Mouse (Mus musculus): Measurements from ENCODE around the gene Dnah10. TPM values are rescaled to one million over a fixed set of nuclear protein-coding genes. Genes with fewer than 3 reads are reported as not detected.
A peak's percentile ranks its signal among the peaks of the same experiment; 100 is the strongest.

The Dnah10 gene
- total RNA-seq (2014; rRNA removed) (0.85 and 1.8 TPM in 2 replicates), polyA plus RNA-seq (2015; fragmentation: Nextera tagmentation; extraction: Ambion mirVana) (0.19 and 0.20 TPM in 2 replicates)

DNA sequence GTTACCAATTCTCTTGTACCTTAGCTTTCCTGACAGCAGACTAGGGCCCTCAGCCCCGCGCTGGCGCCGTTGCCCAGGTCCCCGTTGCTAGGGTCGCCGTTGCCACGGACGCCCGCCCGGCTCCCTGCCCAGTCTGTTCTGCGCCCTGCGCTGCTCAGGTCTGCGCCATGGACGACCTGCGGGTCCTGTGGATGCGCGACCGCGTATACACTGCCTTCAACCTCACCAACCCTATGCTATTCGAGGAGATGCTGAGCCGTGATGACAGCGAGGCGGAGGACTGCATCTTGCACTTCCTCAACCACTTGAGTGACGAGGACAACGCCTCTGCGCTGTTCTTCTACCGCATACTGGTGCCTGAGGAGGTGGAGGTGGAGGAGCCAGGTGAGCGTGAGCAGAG lies at the start of gene Dnah10:
Gene Dnah10 (plus strand): TSS at position 89 of the 400 bp plus-strand sequence.
- no peaks in the 10 kb centered on the region for H3K9me3 ChIP-seq (ENCODE audit: low read length)
- peak within 1 kb of the TSS; percentile 32 for H3K4me2 ChIP-seq (ENCODE audit: low read depth, low read length, poor library complexity, severe bottlenecking)
- H3K4me3 ChIP-seq (ENCODE audit: low read depth, low read length) = peak within 1 kb of the TSS; percentile 18; the same call in 1 of the 2 replicates
- H3K27ac ChIP-seq (ENCODE audit: low read depth, low read length) = no peak within 1 kb of the TSS
- no peaks in the 10 kb centered on the region for H3K27me3 ChIP-seq (ENCODE audit: insufficient read depth, low read length)
- ATAC-seq (ENCODE audit: low FRiP score) (peak; percentile 66), DNase-seq (ENCODE audit: low spot score) (peak; percentile 47)
- peaks cover 28% of the 10 kb centered on the region for H3K36me3 ChIP-seq (ENCODE audit: insufficient read depth, low read length)
- WGBS = 10% methylated on average over 29 of the region's 29 CpGs
- TF ChIP-seq CTCF (IDR thresholded peaks at IDR 0.05) = no peak
- peak within 1 kb of the TSS; percentile 2; the same call in 1 of the 2 replicates for H3K9ac ChIP-seq (replicated peaks; ENCODE audit: low read length, poor library complexity, severe bottlenecking)
- H3K4me1 ChIP-seq (ENCODE audit: insufficient read depth, low read length) = no peaks in the 10 kb centered on the region

DNA sequence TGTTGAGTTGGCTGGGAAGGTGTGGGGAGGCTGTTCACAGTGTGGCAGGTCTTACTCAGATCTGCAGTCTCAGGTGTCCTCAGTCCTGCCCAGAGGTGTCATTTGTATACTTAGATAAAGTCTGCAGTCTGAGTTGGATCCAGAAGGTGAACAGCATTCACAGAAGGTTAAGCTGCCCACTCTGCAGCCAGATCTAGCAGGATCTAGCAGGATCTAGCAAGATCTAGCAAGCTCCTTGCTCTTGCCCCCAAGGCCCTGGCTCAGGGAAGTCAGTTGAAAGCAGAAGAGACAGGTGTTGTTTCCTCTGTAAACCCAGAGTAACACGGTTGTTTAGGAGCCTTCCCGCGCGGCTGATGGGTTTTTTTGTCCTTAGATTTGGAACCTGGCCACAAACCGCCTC lies 11.1 kb upstream of the Dnah10 start:
- H3K9me3 ChIP-seq (ENCODE audit: low read length) = no peaks in the 10 kb centered on the region
- H3K9ac ChIP-seq (replicated peaks; ENCODE audit: low read length, poor library complexity, severe bottlenecking) = no peak overlapping the region
- no peak for ATAC-seq (ENCODE audit: low FRiP score)
- no peak overlapping the region for H3K4me2 ChIP-seq (ENCODE audit: low read depth, low read length, poor library complexity, severe bottlenecking)
- peaks cover 50% of the 10 kb centered on the region for H3K36me3 ChIP-seq (ENCODE audit: insufficient read depth, low read length)
- DNase-seq (ENCODE audit: low spot score) = no peak
- no peak for TF ChIP-seq CTCF (IDR thresholded peaks at IDR 0.05)
- 95% methylated on average over 5 of the region's 5 CpGs for WGBS
- no peaks in the 10 kb centered on the region for H3K27me3 ChIP-seq (ENCODE audit: insufficient read depth, low read length)
- no peak overlapping the region for H3K4me3 ChIP-seq (ENCODE audit: low read depth, low read length)
- no peak overlapping the region for H3K27ac ChIP-seq (ENCODE audit: low read depth, low read length)
- H3K4me1 ChIP-seq (ENCODE audit: insufficient read depth, low read length) = no peaks in the 10 kb centered on the region

DNA sequence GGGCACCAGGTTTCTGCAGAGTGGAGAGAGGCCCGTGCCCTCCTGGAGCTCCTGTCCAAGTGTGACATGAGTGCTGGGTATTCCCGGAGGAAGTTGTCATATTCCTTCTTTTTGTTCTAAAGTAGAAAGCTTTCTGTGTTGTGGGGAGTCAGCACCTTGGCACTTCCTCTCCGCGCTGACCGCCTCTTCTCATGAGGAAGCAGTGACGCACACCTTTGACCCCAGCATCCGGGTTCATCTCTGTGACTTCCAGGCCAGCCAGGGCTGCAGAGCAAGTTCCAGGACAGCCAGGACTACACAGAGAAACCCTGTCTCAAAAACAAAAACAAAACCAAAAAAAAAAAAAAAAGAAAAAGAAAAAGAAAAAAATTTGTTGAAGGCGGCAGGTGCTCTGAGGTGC lies 9.8 kb upstream of the Dnah10 start:
- H3K9me3 ChIP-seq (ENCODE audit: low read length) = no peaks in the 10 kb centered on the region
- no peak overlapping the region for H3K27ac ChIP-seq (ENCODE audit: low read depth, low read length)
- ATAC-seq (ENCODE audit: low FRiP score) (no peak), DNase-seq (ENCODE audit: low spot score) (no peak)
- H3K36me3 ChIP-seq (ENCODE audit: insufficient read depth, low read length) = peaks cover 64% of the 10 kb centered on the region
- 92% methylated on average over 8 of the region's 8 CpGs for WGBS
- H3K4me1 ChIP-seq (ENCODE audit: insufficient read depth, low read length) = no peaks in the 10 kb centered on the region
- TF ChIP-seq CTCF (IDR thresholded peaks at IDR 0.05) = no peak
- H3K4me3 ChIP-seq (ENCODE audit: low read depth, low read length) = no peak overlapping the region
- H3K4me2 ChIP-seq (ENCODE audit: low read depth, low read length, poor library complexity, severe bottlenecking) = no peak overlapping the region
- H3K9ac ChIP-seq (replicated peaks; ENCODE audit: low read length, poor library complexity, severe bottlenecking) = no peak overlapping the region
- no peaks in the 10 kb centered on the region for H3K27me3 ChIP-seq (ENCODE audit: insufficient read depth, low read length)

DNA sequence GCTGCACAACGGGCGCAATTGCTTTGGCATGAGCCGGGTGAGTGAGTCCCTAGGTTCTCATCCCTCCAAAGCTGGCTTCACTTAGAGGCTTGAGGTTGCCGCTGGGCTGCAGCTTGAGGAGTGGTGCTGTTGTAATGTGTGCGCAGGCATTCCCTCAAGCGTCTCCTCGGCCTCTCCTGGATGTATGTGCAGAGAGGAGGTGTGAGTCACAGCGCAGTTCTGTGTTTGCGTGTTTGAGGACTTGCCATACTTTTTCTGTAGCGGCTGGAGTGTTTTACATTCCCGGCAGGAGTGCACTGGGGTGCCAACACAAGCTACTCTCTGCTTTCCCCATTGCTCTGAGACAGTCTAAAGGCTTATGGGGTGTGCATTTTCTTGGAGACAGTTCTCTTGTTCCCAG lies 6.9 kb upstream of the Dnah10 start:
- H3K9me3 ChIP-seq (ENCODE audit: low read length) = no peaks in the 10 kb centered on the region
- no peaks in the 10 kb centered on the region for H3K27me3 ChIP-seq (ENCODE audit: insufficient read depth, low read length)
- H3K36me3 ChIP-seq (ENCODE audit: insufficient read depth, low read length) = peaks cover 68% of the 10 kb centered on the region
- 96% methylated on average over 11 of the region's 11 CpGs for WGBS
- no peak overlapping the region for H3K4me3 ChIP-seq (ENCODE audit: low read depth, low read length)
- DNase-seq (ENCODE audit: low spot score) (no peak), ATAC-seq (ENCODE audit: low FRiP score) (no peak)
- H3K4me1 ChIP-seq (ENCODE audit: insufficient read depth, low read length) = no peaks in the 10 kb centered on the region
- no peak for TF ChIP-seq CTCF (IDR thresholded peaks at IDR 0.05)
- no peak overlapping the region for H3K4me2 ChIP-seq (ENCODE audit: low read depth, low read length, poor library complexity, severe bottlenecking)
- no peak overlapping the region for H3K27ac ChIP-seq (ENCODE audit: low read depth, low read length)
- no peak overlapping the region for H3K9ac ChIP-seq (replicated peaks; ENCODE audit: low read length, poor library complexity, severe bottlenecking)

DNA sequence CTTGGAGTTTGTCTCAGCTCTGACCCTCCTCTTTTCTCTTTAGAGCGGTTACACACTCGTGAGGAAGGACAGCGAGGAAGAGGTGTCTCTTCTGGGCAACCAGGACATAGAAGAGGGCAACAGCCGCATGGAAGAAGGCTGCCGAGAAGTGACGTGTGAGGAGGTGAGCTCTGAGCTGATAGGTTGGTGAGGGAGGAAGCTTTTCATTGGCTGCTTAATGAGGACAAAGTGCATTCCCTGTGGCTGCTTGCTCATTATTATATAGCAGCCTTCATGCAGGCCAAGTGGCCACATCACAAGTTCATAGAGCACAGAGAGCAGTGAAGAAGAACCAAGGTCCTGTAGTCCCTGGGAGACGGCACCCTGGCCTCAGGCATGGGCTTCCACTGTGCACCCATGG lies 6.5 kb upstream of the Dnah10 start:
- Histone ChIP-seq H3K27me3 (ENCODE audit: insufficient read depth, low read length) (no peaks in the 10 kb centered on the region), H3K36me3 (ENCODE audit: insufficient read depth, low read length) (peaks cover 68% of the 10 kb centered on the region), H3K4me1 (ENCODE audit: insufficient read depth, low read length) (no peaks in the 10 kb centered on the region), H3K27ac (ENCODE audit: low read depth, low read length) (no peak overlapping the region), H3K9me3 (ENCODE audit: low read length) (no peaks in the 10 kb centered on the region), H3K4me3 (ENCODE audit: low read depth, low read length) (no peak overlapping the region), H3K9ac (replicated peaks; ENCODE audit: low read length, poor library complexity, severe bottlenecking) (no peak overlapping the region), H3K4me2 (ENCODE audit: low read depth, low read length, poor library complexity, severe bottlenecking) (no peak overlapping the region)
- no peak for TF ChIP-seq CTCF (IDR thresholded peaks at IDR 0.05)
- no peak for DNase-seq (ENCODE audit: low spot score)
- WGBS = 92% methylated on average over 7 of the region's 7 CpGs
- ATAC-seq (ENCODE audit: low FRiP score) = no peak

DNA sequence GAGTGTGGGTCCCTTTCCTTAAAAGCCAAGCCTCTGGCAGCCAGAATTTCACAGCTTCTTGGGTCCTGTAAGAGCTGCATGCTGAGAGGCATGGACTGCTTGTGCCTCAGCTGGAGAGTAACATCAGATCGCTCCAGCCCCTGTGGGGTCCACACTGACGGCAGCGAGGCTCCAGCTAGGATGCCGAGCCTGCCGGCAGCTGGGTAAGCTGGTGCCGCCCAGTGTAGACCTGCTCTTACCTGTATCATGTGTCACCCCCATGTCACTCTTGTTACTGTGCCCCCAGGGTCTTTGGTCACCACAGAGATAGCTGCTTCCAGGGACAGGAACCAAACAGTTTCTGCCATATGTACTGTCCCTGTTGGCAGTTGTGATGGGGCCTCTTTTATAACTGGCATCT lies 1.8 kb upstream of the Dnah10 start:
- 94% methylated on average over 6 of the region's 6 CpGs for WGBS
- no peaks in the 10 kb centered on the region for H3K4me1 ChIP-seq (ENCODE audit: insufficient read depth, low read length)
- no peak overlapping the region for H3K9ac ChIP-seq (replicated peaks; ENCODE audit: low read length, poor library complexity, severe bottlenecking)
- no peak overlapping the region for H3K27ac ChIP-seq (ENCODE audit: low read depth, low read length)
- H3K9me3 ChIP-seq (ENCODE audit: low read length) = no peaks in the 10 kb centered on the region
- no peaks in the 10 kb centered on the region for H3K27me3 ChIP-seq (ENCODE audit: insufficient read depth, low read length)
- no peak overlapping the region for H3K4me3 ChIP-seq (ENCODE audit: low read depth, low read length)
- ATAC-seq (ENCODE audit: low FRiP score) (no peak), DNase-seq (ENCODE audit: low spot score) (no peak)
- TF ChIP-seq CTCF (IDR thresholded peaks at IDR 0.05) = no peak
- H3K4me2 ChIP-seq (ENCODE audit: low read depth, low read length, poor library complexity, severe bottlenecking) = no peak overlapping the region
- peaks cover 47% of the 10 kb centered on the region for H3K36me3 ChIP-seq (ENCODE audit: insufficient read depth, low read length)
